Mouse (Mus musculus): ENCODE results near the gene Gm6525.

DNA sequence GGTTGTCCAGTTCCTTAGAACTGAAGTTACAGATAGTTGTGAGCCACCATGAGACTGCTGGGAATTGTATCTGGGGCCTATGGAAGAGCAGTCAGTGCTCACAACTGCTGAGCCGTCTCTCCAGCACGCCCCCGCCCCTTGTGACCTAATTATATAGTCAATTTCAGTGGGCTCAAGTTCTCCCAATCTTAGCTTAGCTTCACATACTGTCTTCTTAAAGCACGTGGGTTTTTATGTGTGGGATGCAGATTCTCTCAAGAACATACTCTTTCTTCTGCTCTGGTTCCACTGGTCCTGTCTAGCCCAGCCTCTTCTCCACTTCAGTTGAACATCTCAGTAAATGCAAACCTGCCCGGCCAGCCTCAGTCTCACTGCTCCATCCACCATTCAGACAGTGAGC lies 30.7 kb downstream of the Gm6525 start:
- TF ChIP-seq CTCF (IDR thresholded peaks at IDR 0.05; ENCODE audit: control insufficient read depth, insufficient read depth, insufficient replicate concordance, low read depth, low read length) (no peak), POLR2A (IDR thresholded peaks at IDR 0.05; ENCODE audit: control insufficient read depth, low read depth, low read length) (no peak)
